ENCODE assay signal across 8 mouse cellular contexts in genomic region chr16:17727179-17727861, GRCm38 (mm10). TPM values are rescaled to one million over a fixed set of nuclear protein-coding genes. Genes with fewer than 3 reads are reported as not detected.
DNase-seq lines count a peak whose midpoint lies in the region; ATAC-seq lines count a peak whose summit lies in the region.

No protein-coding gene starts in this region.

- H3K4me3 ChIP-seq in neural tube, embryonic 12.5 days: no peak overlapping the region
- peak overlapping the region; percentile 8 for H3K4me3 ChIP-seq in erythroblast, embryonic 14.5 days (replicated peaks)
- H3K4me3 ChIP-seq in hindbrain, embryonic 15.5 days: no peak overlapping the region
- no peak overlapping the region for H3K4me3 ChIP-seq in liver, embryonic 16.5 days (ENCODE audit: low read depth, low read length)

- no peak for DNase-seq in neural tube, embryonic 10.5 days (ENCODE audit: extremely low spot score, low spot score)
- DNase-seq in T-cell, adult 2 months (ENCODE audit: low spot score): peak; percentile 74
- DNase-seq in retina, postnatal 7 days (ENCODE audit: low read depth, low spot score): peak; percentile 49
- no peak for DNase-seq in testis, postnatal 10 days (ENCODE audit: low spot score)

- H3K27me3 ChIP-seq in neural tube, embryonic 12.5 days (replicated peaks): no peaks in the 10 kb centered on the region
- H3K27me3 ChIP-seq in erythroblast, embryonic 14.5 days (ENCODE audit: control insufficient read depth): peaks cover 4% of the 10 kb centered on the region
- H3K27me3 ChIP-seq in hindbrain, embryonic 15.5 days: no peaks in the 10 kb centered on the region
- no peaks in the 10 kb centered on the region for H3K27me3 ChIP-seq in liver, embryonic 16.5 days (ENCODE audit: control insufficient read depth, insufficient read depth, low read depth, low read length)

- H3K9ac ChIP-seq in neural tube, embryonic 12.5 days: no peak overlapping the region
- no peak overlapping the region for H3K9ac ChIP-seq in hindbrain, embryonic 15.5 days
- 0 out of 2 replicates have a peak overlapping the region, but pooled peaks have one; percentile 28 for H3K9ac ChIP-seq in liver, embryonic 16.5 days (ENCODE audit: low read depth, low read length)

- H3K27ac ChIP-seq in neural tube, embryonic 12.5 days: no peak overlapping the region
- H3K27ac ChIP-seq in hindbrain, embryonic 15.5 days (replicated peaks): no peak overlapping the region
- H3K27ac ChIP-seq in liver, embryonic 16.5 days (ENCODE audit: low read length): no peak overlapping the region

- no peaks in the 10 kb centered on the region for H3K4me1 ChIP-seq in neural tube, embryonic 12.5 days
- peaks cover 15% of the 10 kb centered on the region for H3K4me1 ChIP-seq in erythroblast, embryonic 14.5 days (ENCODE audit: control insufficient read depth)
- H3K4me1 ChIP-seq in hindbrain, embryonic 15.5 days (replicated peaks): 0 out of 2 replicates have a peak, but pooled peaks cover 2% of the 10 kb centered on the region
- peaks cover 4% of the 10 kb centered on the region for H3K4me1 ChIP-seq in liver, embryonic 16.5 days (ENCODE audit: control insufficient read depth, low read depth, low read length)

- no peaks in the 10 kb centered on the region for H3K9me3 ChIP-seq in neural tube, embryonic 12.5 days
- no peaks in the 10 kb centered on the region for H3K9me3 ChIP-seq in erythroblast, embryonic 14.5 days (ENCODE audit: control insufficient read depth, low read length)
- no peaks in the 10 kb centered on the region for H3K9me3 ChIP-seq in hindbrain, embryonic 15.5 days
- H3K9me3 ChIP-seq in liver, embryonic 16.5 days (replicated peaks; ENCODE audit: control insufficient read depth, low read length): no peaks in the 10 kb centered on the region

- 20% methylated on average over 5 of the region's 5 CpGs for WGBS in neural tube, embryonic 12.5 days
- WGBS in hindbrain, embryonic 15.5 days: 15% methylated on average over 5 of the region's 5 CpGs
- WGBS in liver, embryonic 16.5 days (ENCODE audit: insufficient replicate concordance): 11% methylated on average over 5 of the region's 5 CpGs

- no peaks in the 10 kb centered on the region for H3K36me3 ChIP-seq in neural tube, embryonic 12.5 days
- H3K36me3 ChIP-seq in erythroblast, embryonic 14.5 days (ENCODE audit: control insufficient read depth): no peaks in the 10 kb centered on the region
- no peaks in the 10 kb centered on the region for H3K36me3 ChIP-seq in hindbrain, embryonic 15.5 days
- H3K36me3 ChIP-seq in liver, embryonic 16.5 days (ENCODE audit: control insufficient read depth, insufficient read depth): no peaks in the 10 kb centered on the region

- no peak for ATAC-seq in neural tube, embryonic 12.5 days (ENCODE audit: low FRiP score, low read depth)
- ATAC-seq in hindbrain, embryonic 15.5 days (ENCODE audit: low FRiP score, low read depth): no peak
- peak; percentile 45 for ATAC-seq in liver, embryonic 16.5 days (ENCODE audit: low read depth)

- 0 out of 2 replicates have a peak overlapping the region, but pooled peaks have one; percentile 10 for H3K4me2 ChIP-seq in neural tube, embryonic 12.5 days (replicated peaks)
- H3K4me2 ChIP-seq in hindbrain, embryonic 15.5 days: 0 out of 2 replicates have a peak overlapping the region, but pooled peaks have one; percentile 18
- H3K4me2 ChIP-seq in liver, embryonic 16.5 days (ENCODE audit: low read depth, low read length): peak overlapping the region; percentile 37; the same call in 1 of the 2 replicates

RNA-seq across cellular contexts. Expression of gene Med15, which starts 5.4 kb away (rescaled TPM):
- 46.7 and 50.3 TPM in 2 replicates for polyA plus RNA-seq in neural tube, embryonic 12.5 days (2016; fragmentation: Nextera tagmentation; extraction: Ambion mirVana)
- 7.7 and 8.2 TPM in 2 replicates for polyA plus RNA-seq in erythroblast, embryonic 14.5 days (2012)
- 45.7 and 54.2 TPM in 2 replicates for polyA plus RNA-seq in hindbrain, embryonic 15.5 days (2015; fragmentation: Nextera tagmentation; extraction: Ambion mirVana)
- polyA plus RNA-seq in liver, embryonic 16.5 days (2015; fragmentation: Nextera tagmentation; extraction: Ambion mirVana): 16.0 and 19.2 TPM in 2 replicates

RNA-seq across cellular contexts. Expression of gene Klhl22, which starts 32.1 kb away (rescaled TPM):
- polyA plus RNA-seq in neural tube, embryonic 12.5 days (2016; fragmentation: Nextera tagmentation; extraction: Ambion mirVana): 63.6 and 66.6 TPM in 2 replicates
- polyA plus RNA-seq in erythroblast, embryonic 14.5 days (2012): 0.22 and 1.5 TPM in 2 replicates
- 85.1 and 95.0 TPM in 2 replicates for polyA plus RNA-seq in hindbrain, embryonic 15.5 days (2015; fragmentation: Nextera tagmentation; extraction: Ambion mirVana)
- polyA plus RNA-seq in liver, embryonic 16.5 days (2015; fragmentation: Nextera tagmentation; extraction: Ambion mirVana): 11.2 and 12.8 TPM in 2 replicates

Comparison
In these comparisons a context has a peak if more than half of its experiments do, and no peak if none do; other contexts are left out.
1. DNase-seq: peak in T-cell, adult 2 months (single experiment) and retina, postnatal 7 days (single experiment); none in neural tube, embryonic 10.5 days (single experiment) and testis, postnatal 10 days (single experiment).
2. Peak in every context shown above with its lines, with median percentiles within 50 percentile points of each other: H3K4me2 ChIP-seq.